Mouse (Mus musculus) NIH3T3 (cell line): ENCODE measurements around the gene Lypd6.

Experiments used
- DNase-seq: peaks from one replicate; pipeline ENCODE4 v3.0.0-alpha.2; 2012; ENCODE audit warnings: low read depth

Lypd6 gene

DNA sequence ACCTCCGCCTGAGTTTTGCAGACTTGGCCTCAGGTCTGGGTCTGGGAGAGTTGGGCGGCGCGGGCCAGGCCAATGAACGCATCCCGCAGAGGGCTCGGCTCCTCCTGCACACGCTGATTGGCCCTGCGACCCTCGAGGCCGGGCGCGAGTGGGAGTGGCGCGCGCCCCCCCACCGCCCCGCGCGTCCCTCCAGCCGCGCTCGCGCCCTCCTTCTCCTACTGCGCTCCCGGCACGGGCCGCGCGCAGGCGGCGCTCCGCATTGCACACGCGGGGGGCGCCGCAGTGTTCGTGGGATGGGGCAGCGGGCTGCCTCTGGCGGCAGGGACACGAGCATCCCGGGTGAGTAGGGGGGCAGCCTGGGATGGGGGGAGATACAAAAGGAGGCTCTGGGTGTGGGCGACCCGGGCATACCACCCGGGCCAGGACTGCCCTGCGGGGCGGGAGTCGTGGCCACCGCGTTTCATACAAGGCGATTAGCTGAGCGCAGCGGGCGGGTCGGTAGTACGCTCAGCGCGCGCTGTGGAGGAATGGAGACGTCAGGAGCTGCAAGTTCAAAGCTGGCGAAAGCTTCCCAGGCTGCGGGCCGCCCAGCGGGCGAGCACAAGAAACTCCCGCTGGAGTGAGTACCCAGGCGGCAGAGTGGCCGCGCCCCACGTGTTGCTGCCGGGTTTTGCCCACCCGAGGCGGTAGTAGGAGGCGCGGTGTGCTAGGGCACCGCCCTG lies at the start of gene Lypd6:
TSS of gene Lypd6 (plus strand) at position 184 of the 722 bp plus-strand sequence.
- no peak for DNase-seq

DNA sequence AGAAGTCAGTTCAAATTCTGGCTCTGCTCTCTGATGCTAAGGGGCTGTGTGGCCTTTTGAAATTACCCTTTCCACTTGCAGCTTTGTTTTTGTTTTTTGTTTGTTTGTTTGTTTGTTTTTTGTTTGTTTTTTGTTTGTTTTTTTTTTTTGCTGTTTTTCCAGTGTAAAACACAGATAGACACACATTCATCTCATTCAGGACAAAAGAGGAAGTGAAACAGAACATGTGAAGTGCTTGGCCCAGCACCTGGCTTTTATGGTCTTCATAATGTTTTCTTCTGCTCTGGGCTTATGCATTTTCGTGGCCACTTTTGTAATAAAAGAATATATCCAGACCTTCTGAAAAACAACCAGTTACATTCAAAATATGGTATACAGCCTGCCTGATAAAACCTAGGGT lies 46.8 kb upstream of the Lypd6 start:
- no peak for DNase-seq

DNA sequence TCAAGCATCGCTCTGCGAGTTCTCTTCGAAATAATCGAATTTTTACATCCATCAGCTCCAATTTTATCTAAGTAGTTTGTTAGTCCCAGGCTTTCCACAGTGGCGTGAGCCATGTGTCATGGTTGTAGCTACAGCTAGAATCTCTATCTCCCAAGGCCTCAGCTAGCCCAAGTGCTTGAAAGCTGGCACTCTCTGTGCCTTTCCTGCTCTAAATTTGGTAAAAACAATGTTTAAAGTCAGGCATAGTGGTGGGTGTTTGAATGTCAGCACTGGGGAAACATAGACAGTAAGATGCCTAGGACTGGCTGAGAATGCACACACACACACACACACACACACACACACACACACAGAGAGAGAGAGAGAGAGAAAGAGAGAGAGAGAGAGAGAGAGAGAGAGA lies 40.7 kb upstream of the Lypd6 start:
- DNase-seq, result no peak

DNA sequence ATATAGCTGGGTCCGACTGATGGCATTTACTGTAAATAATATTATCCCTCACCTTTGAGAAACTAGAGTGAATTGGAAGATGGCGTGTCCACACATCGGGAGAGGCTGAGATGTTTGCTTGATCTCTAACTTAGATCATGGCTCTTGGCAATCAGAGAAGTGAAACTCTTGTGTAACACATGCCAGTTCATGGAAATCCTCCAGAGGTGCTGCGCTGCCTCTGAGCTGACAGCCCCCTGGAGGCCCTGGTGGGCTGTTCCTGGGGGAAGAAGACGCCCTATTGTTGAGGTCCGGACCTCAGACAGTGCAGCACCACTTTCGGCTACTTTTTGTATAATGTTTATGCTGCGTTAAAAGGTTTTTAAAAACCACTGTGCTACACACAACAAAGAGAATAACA lies 37.3 kb upstream of the Lypd6 start:
- no peak for DNase-seq

DNA sequence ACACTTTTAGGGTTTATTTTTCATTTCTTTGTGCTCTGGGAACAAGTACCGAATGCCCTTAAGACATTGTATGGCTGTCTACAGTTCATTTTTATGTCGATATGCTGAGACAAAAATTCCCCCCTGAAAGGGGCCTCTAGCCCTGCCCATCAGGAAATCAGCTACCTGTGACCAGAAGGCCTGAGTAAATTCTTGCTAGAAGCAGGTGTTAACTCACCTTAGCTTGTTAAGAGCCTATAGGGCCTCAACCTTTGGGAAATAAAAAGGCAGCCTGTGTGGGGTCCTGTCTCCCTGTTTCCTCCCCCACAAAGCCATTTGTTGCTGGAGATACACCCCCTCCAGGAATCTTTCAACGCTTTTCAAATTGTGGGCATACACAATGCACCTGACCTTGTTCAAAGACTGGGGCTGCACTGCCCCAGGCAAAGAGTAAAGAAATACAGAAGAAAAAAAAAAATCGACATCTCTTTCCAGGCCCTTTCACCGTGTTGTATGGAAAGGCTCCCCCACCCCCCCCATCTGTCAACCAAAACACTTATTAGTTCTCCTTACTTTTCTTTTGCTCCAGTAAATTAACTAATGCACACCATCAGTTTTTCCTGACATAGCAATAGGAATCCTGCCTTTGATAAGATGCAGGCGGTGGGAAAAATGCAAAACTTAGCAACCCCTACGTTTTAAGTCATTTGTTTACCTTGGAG lies 21.9 kb upstream of the Lypd6 start:
- no peak for DNase-seq

DNA sequence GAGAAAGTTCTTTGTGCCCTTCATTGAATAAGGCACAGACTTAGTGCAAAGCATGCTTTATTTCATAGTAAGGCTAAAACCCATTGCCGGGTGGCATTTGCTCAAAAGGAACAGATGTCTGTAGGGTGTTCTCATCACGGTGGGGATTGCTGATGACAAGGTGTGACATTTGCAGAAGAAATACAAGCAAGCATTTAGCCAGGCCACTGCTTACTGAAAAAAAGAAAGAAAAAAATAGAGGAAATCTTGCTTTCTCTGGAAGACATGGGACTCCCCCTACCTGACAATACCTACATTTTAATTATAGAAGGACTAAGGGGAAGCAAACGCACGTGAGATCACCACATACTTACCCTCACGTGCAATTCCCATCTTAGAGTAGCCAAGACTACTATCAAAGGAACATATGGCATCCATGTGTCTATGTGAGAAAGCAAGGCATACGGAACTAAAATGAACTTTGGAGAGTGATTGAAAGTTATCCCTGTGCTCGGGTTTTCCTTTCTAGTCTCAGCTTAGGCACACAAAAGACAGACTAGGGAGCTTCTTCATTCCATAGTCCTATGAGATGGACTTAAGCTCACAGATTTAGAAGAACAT lies 21.3 kb upstream of the Lypd6 start:
- DNase-seq, result no peak

DNA sequence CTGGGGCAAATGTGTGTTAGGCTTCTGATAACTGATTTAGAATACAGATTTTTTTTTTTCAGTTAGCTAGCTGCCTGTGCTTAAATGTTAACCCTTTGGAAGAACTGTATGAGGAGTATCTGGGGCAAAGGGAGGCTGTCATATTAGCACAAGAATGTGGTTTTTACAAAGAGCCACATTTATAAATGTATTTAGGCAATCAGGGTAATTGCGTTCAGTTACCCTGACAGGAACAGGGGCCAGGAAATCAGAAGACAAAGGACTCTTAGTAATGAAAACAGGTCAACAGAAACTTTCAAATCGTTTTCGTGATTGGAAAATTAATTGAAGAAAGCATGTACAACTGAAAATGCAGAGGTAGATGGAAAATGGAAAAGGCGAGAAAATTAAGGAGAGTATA lies 20.4 kb upstream of the Lypd6 start:
- no peak for DNase-seq

DNA sequence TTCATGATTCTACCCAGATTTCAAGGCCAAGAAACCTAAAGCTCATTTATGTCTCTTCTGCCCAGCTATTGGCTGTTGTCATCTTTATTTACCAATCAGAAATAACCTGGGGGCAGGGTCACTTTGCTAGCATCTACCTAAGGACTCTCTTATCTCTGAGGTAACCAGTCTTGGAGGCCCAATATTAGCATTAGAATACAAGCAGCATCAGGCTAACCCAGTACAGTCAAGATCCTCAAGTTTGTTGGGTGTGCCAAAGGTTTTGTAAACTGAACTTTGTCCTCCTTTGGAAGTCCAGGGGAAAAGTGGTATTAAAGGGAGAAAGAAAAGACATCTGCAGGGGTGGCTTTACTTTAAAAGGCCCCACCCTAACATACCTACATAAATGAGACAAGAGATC lies 17.8 kb upstream of the Lypd6 start:
- no peak for DNase-seq

DNA sequence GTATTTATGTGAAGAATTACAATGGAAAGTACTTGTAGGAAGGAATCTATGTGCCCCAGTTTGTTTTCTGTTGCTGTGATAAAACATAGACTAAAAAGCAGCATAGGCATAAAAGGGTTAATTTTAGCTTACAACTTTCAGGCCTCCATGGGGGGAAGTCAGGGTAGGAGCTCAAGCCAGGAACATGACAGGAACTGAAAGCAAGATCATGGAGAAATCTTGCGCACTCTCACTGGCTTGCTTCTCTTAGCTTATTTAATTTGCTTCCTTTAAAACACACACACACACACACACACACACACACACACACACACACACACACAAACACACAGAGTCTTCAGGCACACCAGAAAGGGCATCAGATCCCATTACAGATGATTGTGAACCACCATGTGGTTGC lies 12.3 kb upstream of the Lypd6 start:
- DNase-seq, result no peak

DNA sequence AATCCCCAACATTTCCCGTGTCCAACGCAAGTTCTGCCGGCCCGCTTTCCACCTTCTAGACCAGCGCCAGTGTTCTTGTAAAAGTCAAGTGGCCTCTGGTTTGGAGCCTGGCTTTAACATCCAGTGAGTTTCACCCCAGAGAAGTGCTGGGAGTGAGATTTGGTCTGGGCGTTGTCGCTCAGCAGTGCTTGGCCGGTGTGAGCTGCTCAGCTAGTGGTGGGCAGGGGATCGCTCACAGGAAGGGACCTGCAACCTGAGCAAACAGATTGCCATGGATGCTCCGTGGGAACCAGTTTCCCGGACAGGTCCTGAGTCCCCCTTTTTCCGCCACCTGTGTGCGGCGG lies 355 bp upstream of the Lypd6 start:
- DNase-seq, result no peak

DNA sequence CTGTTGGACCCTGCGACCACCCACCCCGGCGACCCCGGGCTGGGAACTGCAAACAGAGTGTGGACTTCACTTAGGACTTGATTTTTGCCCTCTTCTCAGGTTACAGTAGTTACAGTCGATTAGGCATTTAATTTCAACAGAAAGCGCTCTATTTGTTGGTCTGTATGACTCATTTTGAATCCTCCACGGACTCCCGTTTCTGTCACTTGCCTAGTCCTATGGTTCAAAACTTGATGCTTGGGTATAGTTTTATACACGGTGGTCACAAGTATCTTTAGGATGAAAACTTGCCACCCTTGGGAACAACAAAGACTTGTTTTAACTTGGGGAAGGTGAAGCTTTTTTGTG lies 713 bp downstream of the Lypd6 start:
- DNase-seq, result no peak

DNA sequence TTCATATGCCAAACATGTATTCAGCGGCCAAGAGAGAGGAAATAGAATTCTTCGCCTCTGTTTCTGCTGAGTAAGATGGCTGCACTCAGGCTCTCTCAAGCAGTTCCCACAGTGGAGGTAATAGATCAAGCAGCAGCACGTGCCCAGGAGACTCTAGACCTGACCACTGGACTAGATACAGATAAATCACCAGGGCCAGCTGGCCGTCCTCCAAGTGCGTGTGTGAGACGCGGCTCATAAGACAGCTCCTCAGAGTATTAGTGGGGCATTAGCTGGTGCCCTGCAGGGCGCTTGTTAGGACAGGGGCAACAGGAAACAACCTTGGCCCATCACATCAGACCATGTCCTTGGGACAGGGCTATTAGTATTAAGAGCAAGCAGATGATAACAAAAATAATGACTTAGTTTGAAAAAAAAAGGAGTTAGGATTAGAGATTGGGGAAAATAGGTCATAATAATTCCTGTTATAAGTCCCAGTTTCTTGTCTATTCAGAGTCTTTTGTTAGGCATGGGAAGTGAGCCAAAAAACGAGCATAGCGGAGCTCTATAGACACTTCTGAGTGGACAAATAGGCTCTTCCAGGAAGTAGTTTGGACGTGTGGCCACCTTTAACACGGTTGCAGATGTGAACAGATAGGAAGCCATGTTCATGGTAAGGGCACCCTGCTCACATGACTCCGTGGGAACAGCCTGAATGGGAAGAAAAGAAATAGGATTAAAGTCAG lies 3.5 kb downstream of the Lypd6 start:
- DNase-seq, result peak; percentile 27

DNA sequence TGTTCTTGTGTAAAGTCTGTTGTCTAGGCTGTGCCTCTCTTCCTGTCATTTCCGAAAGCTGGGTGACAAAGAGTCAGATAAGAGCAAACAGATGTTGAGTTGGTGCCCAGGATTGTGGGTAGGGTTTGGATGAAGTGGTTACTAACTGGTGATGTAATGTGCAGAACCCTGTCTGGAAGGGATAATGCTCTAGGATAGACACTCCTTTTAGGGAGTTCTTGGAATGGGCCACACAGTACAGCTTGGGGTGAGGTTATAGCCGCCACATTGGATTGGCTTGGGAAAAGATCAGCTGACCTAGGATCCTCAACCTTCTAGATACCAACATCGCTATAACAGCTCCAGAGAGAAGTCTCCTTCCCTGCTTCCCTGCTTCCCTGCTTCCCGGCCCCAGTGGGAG lies 5.9 kb downstream of the Lypd6 start:
- no peak for DNase-seq

DNA sequence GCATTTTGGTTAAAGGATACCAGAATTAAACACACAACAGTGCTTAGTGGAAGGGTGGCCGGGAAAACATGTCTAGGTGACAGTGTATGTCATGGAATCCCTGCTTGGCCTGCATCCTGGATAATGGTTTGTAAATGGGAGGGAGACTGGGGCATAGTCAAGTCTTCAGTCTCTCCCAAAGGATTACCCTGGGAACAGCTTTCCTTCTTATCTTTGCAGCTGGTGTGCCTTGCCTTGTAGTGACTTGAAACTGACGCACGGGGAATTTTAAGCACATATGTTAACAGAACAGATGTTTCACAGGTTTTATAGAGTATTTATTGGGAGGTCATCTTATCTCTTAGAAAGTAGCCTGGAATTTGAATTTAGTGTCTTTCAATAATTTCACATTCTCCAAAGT lies 18.5 kb downstream of the Lypd6 start:
- no peak for DNase-seq

DNA sequence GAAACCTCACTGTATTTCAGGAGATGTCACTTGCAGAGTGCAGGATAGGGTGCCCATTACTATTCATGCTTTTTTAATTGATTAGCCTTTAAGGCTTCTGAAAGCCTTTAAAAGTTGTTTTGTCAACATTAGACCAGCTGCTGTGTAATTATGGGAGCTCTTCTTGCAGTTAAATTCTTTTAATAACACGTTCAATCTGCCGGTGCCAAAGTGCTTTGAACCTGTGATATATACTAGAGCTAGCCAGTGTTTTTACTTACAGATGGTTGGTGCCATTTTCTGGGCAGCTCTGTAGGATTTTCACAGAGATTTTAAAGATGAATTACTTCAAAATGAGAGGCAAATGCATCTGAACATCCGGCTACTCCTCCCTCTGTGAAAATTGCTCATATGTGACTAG lies 21.5 kb downstream of the Lypd6 start:
- DNase-seq, result no peak

DNA sequence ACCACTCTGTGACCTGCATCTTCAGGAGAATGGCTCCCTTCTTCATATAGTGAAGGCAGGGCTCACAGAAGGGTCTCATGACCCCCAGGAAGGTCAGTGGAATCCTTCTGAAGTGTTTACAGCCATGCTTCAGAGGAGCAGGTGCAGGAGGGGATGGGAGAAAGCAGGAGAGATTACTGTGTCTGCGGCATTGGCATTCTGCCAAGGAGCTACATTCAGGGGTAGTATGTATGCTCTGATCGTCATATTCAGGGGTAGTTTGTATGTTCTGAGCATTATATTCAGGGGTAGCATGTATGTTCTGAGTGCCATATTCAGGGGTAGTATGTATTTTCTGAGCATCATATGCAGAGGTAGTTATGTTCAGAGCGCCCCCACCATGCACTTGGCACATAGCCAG lies 30.1 kb downstream of the Lypd6 start:
- DNase-seq, result no peak

DNA sequence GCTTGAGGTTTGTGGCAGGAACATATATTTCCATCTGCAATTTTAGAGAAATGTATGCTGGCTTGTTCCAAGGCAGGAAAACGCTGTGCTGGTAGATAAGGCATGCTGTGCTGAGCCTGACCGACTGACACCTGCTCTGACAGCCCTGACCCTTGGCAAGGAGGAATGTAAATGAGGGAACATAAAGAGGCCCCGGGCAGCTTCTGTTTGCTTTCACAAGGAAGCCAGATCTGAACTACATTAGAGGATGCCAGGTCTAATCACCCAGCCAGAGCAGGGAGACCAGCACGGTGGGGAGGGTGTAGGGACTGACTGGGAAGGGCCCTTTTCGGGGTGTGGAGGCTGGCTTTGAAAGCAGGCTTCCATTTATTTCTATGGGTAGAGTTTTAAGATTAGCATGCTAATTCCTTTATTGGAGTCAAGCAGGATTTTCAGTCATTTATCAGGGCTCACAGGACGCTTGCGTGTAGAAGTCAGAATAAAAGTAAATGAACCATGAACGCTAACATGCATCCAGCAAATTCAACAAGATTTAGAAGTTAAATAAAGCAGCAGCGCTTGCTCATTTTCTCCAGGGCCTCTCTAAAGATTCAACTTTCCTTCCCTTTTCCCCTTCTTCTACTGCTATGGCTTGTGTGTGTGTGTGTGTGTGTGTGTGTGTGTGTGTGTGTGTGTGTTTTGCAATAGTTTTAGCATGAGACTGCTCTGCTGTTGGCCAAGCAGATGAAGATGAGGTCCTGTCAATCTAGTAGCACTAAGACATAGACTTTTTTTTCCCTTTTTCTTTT lies 34.3 kb downstream of the Lypd6 start:
- DNase-seq, result no peak

DNA sequence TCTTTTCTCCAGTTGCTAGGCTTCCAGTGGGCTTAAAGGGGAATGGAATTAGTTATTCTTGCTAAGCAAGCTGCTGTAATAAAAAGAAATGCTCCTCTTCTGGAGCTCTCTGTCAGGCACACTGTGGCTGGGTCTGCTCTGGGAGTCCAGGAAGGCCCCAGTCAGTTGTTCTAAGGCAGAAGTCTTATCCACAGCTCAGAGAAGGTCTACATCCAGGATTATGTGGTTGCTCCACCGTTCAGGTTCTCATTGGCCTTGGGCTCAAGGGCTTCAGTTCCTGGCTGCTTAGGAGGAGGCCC lies 34.9 kb downstream of the Lypd6 start:
- no peak for DNase-seq

DNA sequence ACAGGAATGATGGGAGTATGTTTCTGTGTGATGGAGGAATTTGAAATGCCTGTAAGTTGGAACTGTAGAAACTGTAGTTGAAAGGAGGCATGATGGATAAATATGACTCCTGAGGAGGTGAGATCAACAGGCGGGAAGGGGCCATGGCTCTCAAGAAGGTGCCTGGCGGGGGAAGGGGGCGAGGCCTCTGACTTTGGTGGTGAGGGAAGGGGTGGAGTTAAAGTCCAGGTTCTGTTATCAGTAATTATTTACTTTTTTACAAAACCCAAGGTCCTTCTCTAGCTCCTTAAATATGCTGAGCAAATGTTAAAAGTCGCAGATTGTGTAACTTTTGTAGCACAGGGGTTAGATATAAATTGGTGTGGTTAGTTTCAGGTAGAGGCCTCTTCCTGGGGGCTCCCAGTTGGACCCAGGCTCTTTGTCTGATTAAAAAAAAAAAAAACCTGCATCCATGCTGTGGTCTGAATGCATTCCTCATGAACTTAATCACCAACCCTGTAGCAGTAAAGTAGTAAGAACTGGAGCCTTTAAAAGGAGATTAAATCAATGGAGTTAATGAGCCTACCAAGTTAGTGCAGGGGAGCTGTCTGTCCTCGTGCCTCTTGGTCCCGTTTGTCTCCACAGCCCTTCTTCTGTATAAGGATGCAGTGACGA lies 37.7 kb downstream of the Lypd6 start:
- peak; percentile 34 for DNase-seq

DNA sequence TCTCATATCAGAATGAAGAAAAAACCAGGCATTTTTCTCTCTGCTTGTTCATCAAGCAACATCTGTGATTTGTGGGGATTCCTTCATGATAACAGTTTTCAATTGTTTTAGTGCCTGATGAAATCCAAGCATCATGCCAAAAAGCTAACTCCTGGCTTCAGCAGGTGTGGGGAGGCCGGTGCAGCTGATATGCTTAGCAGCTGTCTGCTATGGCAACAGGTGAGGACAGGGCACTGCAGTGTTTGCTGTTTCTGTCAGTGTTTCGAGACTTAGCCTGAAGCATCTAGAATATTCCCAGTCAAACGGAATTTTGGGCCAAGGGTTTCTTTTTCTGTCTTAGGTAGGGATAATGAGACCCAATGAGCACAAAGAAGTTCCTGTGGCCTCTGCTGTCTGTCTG lies 39.4 kb downstream of the Lypd6 start:
- no peak for DNase-seq

DNA sequence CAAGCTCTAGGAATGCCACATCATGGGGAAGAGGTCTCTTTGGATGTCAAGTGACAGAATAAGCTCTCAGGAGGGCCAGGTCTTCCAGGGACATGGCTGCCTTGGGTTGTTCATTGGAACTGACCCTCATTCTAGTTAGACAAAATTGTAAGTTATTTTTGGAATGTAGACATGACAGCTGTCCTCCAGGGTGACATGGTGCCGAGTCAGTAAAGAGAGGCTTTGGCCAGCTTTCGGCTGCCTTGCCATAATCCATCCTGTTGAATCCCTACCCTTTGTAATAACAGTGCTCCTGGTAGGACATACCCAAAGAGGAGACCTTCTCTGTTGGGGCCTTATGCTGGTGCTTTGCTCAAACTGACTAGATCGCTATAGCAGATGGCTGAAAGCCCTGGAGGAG lies 39.8 kb downstream of the Lypd6 start:
- DNase-seq, result no peak

DNA sequence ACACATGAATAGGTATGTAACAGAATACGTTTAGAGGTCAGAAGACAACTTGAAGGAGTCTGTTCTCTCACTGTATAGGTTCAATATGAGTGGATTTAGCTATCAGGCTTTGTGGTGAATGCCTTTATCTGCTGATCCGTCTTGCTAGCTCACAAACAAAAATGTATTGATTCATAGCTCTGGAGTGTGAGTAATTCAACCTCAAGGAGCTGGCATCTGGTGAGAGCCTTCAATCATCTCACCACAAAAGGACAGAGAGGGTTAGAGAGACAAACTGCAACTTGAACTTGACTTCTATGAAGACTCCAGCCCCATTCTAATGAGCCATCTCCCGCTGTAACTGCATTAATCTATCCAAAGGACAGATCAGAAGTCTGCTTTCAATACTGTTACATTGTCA lies 40.6 kb downstream of the Lypd6 start:
- DNase-seq, result peak; percentile 84
